Mouse (Mus musculus): ENCODE data around the gene Cxcr6. TPM values are rescaled to one million over a fixed set of nuclear protein-coding genes. Genes with fewer than 3 reads are reported as not detected.
"Not testable (repeated sequence)": the region's sequence is repeated elsewhere in the genome, so short reads cannot be mapped to it uniquely, and the experiment has no call there.

Gene Cxcr6
- polyA plus RNA-seq (2015; fragmentation: Nextera tagmentation; extraction: Ambion mirVana) = 0.55 and 0.56 TPM in 2 replicates

- no peaks in the 10 kb centered on the region for H3K9me3 ChIP-seq (replicated peaks)
- H3K36me3 ChIP-seq = peaks cover 21% of the 10 kb centered on the region
- H3K27me3 ChIP-seq = no peaks in the 10 kb centered on the region
- no peak within 1 kb of the TSS for H3K9ac ChIP-seq
- 87% methylated on average over 5 of the region's 5 CpGs for WGBS
- no peaks in the 10 kb centered on the region for H3K4me1 ChIP-seq
- no peak within 1 kb of the TSS for H3K4me2 ChIP-seq (replicated peaks)
- ATAC-seq (ENCODE audit: insufficient number of reproducible peaks, low FRiP score, low TSS enrichment, low read depth) = no peak
- H3K4me3 ChIP-seq (replicated peaks) = no peak within 1 kb of the TSS
- no peak within 1 kb of the TSS for H3K27ac ChIP-seq (replicated peaks)
These were observed at the start of gene Cxcr6 for GRCm38 (mm10) chr9:123806267-123806666. Gene Cxcr6, plus strand, starts transcription at chr9:123806475.

- Histone ChIP-seq H3K27me3 (no peaks in the 10 kb centered on the region), H3K4me1 (no peaks in the 10 kb centered on the region), H3K4me2 (replicated peaks) (no peak overlapping the region), H3K36me3 (no peaks in the 10 kb centered on the region), H3K27ac (replicated peaks) (no peak overlapping the region), H3K4me3 (replicated peaks) (no peak overlapping the region), H3K9me3 (replicated peaks) (no peaks in the 10 kb centered on the region), H3K9ac (no peak overlapping the region)
- WGBS = 67% methylated on average over 3 of the region's 3 CpGs
- no peak for ATAC-seq (ENCODE audit: insufficient number of reproducible peaks, low FRiP score, low TSS enrichment, low read depth)
These were observed 49.5 kb upstream of the Cxcr6 start for GRCm38 (mm10) chr9:123756752-123757151.

GRCm38 (mm10) chr9:123757326-123757725 is 48.9 kb upstream of the Cxcr6 start:
- Histone ChIP-seq H3K9ac (no peak overlapping the region), H3K27ac (replicated peaks) (no peak overlapping the region), H3K36me3 (no peaks in the 10 kb centered on the region), H3K4me2 (replicated peaks) (no peak overlapping the region), H3K4me3 (replicated peaks) (no peak overlapping the region), H3K4me1 (no peaks in the 10 kb centered on the region), H3K27me3 (no peaks in the 10 kb centered on the region), H3K9me3 (replicated peaks) (no peaks in the 10 kb centered on the region)
- WGBS = 39% methylated on average over 2 of the region's 2 CpGs
- no peak for ATAC-seq (ENCODE audit: insufficient number of reproducible peaks, low FRiP score, low TSS enrichment, low read depth)

- 76% methylated on average over 1 of the region's 1 CpGs for WGBS
- Histone ChIP-seq H3K36me3 (no peaks in the 10 kb centered on the region), H3K27me3 (no peaks in the 10 kb centered on the region)
These were observed 48.1 kb upstream of the Cxcr6 start for GRCm38 (mm10) chr9:123758156-123758555.

GRCm38 (mm10) chr9:123758645-123759044 is 47.6 kb upstream of the Cxcr6 start:
- Histone ChIP-seq H3K4me3 (replicated peaks) (no peak overlapping the region), H3K36me3 (no peaks in the 10 kb centered on the region), H3K4me2 (replicated peaks) (no peak overlapping the region), H3K27ac (replicated peaks) (no peak overlapping the region), H3K27me3 (no peaks in the 10 kb centered on the region), H3K4me1 (0 out of 2 replicates have a peak, but pooled peaks cover 4% of the 10 kb centered on the region), H3K9me3 (replicated peaks) (no peaks in the 10 kb centered on the region), H3K9ac (no peak overlapping the region)
- no peak for ATAC-seq (ENCODE audit: insufficient number of reproducible peaks, low FRiP score, low TSS enrichment, low read depth)
- 76% methylated on average over 4 of the region's 4 CpGs for WGBS

More at GRCm38 (mm10) chr9:123758156-123758555, 48.1 kb upstream of the Cxcr6 start:
- H3K4me1 ChIP-seq = 0 out of 2 replicates have a peak, but pooled peaks cover 4% of the 10 kb centered on the region
- H3K27ac ChIP-seq (replicated peaks) = no peak overlapping the region
- no peak overlapping the region for H3K4me3 ChIP-seq (replicated peaks)
- ATAC-seq (ENCODE audit: insufficient number of reproducible peaks, low FRiP score, low TSS enrichment, low read depth) = no peak
- no peak overlapping the region for H3K4me2 ChIP-seq (replicated peaks)
- H3K9ac ChIP-seq = no peak overlapping the region
- no peaks in the 10 kb centered on the region for H3K9me3 ChIP-seq (replicated peaks)

GRCm38 (mm10) chr9:123760806-123761205 is 45.5 kb upstream of the Cxcr6 start:
- Histone ChIP-seq H3K27ac (replicated peaks) (no peak overlapping the region), H3K4me2 (replicated peaks) (no peak overlapping the region), H3K4me1 (0 out of 2 replicates have a peak, but pooled peaks cover 4% of the 10 kb centered on the region), H3K9ac (no peak overlapping the region), H3K36me3 (no peaks in the 10 kb centered on the region), H3K27me3 (no peaks in the 10 kb centered on the region), H3K4me3 (replicated peaks) (no peak overlapping the region), H3K9me3 (replicated peaks) (no peaks in the 10 kb centered on the region)
- ATAC-seq (ENCODE audit: insufficient number of reproducible peaks, low FRiP score, low TSS enrichment, low read depth) = no peak
- 64% methylated on average over 3 of the region's 3 CpGs for WGBS

GRCm38 (mm10) chr9:123762886-123763285 is 43.4 kb upstream of the Cxcr6 start:
- ATAC-seq (ENCODE audit: insufficient number of reproducible peaks, low FRiP score, low TSS enrichment, low read depth) = no peak
- Histone ChIP-seq H3K27ac (replicated peaks) (no peak overlapping the region), H3K4me2 (replicated peaks) (no peak overlapping the region), H3K4me1 (0 out of 2 replicates have a peak, but pooled peaks cover 4% of the 10 kb centered on the region), H3K9ac (no peak overlapping the region), H3K9me3 (replicated peaks) (no peaks in the 10 kb centered on the region), H3K27me3 (no peaks in the 10 kb centered on the region), H3K4me3 (replicated peaks) (no peak overlapping the region), H3K36me3 (no peaks in the 10 kb centered on the region)
- 64% methylated on average over 4 of the region's 4 CpGs for WGBS

- H3K9me3 ChIP-seq (replicated peaks) = no peaks in the 10 kb centered on the region
- H3K27me3 ChIP-seq = no peaks in the 10 kb centered on the region
- H3K4me3 ChIP-seq (replicated peaks) = no peak overlapping the region
- WGBS = 75% methylated on average over 3 of the region's 3 CpGs
- H3K27ac ChIP-seq (replicated peaks) = no peak overlapping the region
- ATAC-seq (ENCODE audit: insufficient number of reproducible peaks, low FRiP score, low TSS enrichment, low read depth) = no peak
- 0 out of 2 replicates have a peak, but pooled peaks cover 4% of the 10 kb centered on the region for H3K4me1 ChIP-seq
- no peak overlapping the region for H3K4me2 ChIP-seq (replicated peaks)
- no peak overlapping the region for H3K9ac ChIP-seq
- H3K36me3 ChIP-seq = no peaks in the 10 kb centered on the region
These were observed 42.5 kb upstream of the Cxcr6 start for GRCm38 (mm10) chr9:123763771-123764170.

- Histone ChIP-seq H3K9ac (no peak overlapping the region), H3K4me2 (replicated peaks) (no peak overlapping the region)
- 81% methylated on average over 3 of the region's 3 CpGs for WGBS
These were observed 39.3 kb upstream of the Cxcr6 start for GRCm38 (mm10) chr9:123766996-123767395.

GRCm38 (mm10) chr9:123768443-123768842 is 37.8 kb upstream of the Cxcr6 start:
- Histone ChIP-seq H3K4me1 (0 out of 2 replicates have a peak, but pooled peaks cover 6% of the 10 kb centered on the region), H3K27ac (replicated peaks) (no peak overlapping the region), H3K4me3 (replicated peaks) (no peak overlapping the region), H3K27me3 (no peaks in the 10 kb centered on the region), H3K4me2 (replicated peaks) (no peak overlapping the region), H3K9ac (no peak overlapping the region), H3K9me3 (replicated peaks) (no peaks in the 10 kb centered on the region), H3K36me3 (no peaks in the 10 kb centered on the region)
- no peak for ATAC-seq (ENCODE audit: insufficient number of reproducible peaks, low FRiP score, low TSS enrichment, low read depth)
- 76% methylated on average over 1 of the region's 1 CpGs for WGBS

More at GRCm38 (mm10) chr9:123766996-123767395, 39.3 kb upstream of the Cxcr6 start:
- Histone ChIP-seq H3K4me1 (0 out of 2 replicates have a peak, but pooled peaks cover 9% of the 10 kb centered on the region), H3K27me3 (no peaks in the 10 kb centered on the region), H3K27ac (replicated peaks) (no peak overlapping the region), H3K9me3 (replicated peaks) (no peaks in the 10 kb centered on the region), H3K36me3 (no peaks in the 10 kb centered on the region), H3K4me3 (replicated peaks) (no peak overlapping the region)
- no peak for ATAC-seq (ENCODE audit: insufficient number of reproducible peaks, low FRiP score, low TSS enrichment, low read depth)

- H3K4me1 ChIP-seq = 0 out of 2 replicates have a peak, but pooled peaks cover 6% of the 10 kb centered on the region
- no peak overlapping the region for H3K4me3 ChIP-seq (replicated peaks)
- H3K9ac ChIP-seq = no peak overlapping the region
- no peaks in the 10 kb centered on the region for H3K36me3 ChIP-seq
- peak overlapping the region; percentile 69 for H3K27ac ChIP-seq (replicated peaks)
- no peak overlapping the region for H3K4me2 ChIP-seq (replicated peaks)
- H3K9me3 ChIP-seq (replicated peaks) = no peaks in the 10 kb centered on the region
- no peak for ATAC-seq (ENCODE audit: insufficient number of reproducible peaks, low FRiP score, low TSS enrichment, low read depth)
- WGBS = 52% methylated on average over 6 of the region's 6 CpGs
- no peaks in the 10 kb centered on the region for H3K27me3 ChIP-seq
These were observed 36.7 kb upstream of the Cxcr6 start for GRCm38 (mm10) chr9:123769532-123769931.

- 32% methylated on average over 2 of the region's 2 CpGs for WGBS
- H3K36me3 ChIP-seq = not testable (repeated sequence)
These were observed 33.0 kb upstream of the Cxcr6 start for GRCm38 (mm10) chr9:123773299-123773698.

More at GRCm38 (mm10) chr9:123773299-123773698, 33.0 kb upstream of the Cxcr6 start:
- not testable (repeated sequence) for H3K4me3 ChIP-seq (replicated peaks); H3K27me3 ChIP-seq; H3K4me2 ChIP-seq (replicated peaks); ATAC-seq (ENCODE audit: insufficient number of reproducible peaks, low FRiP score, low TSS enrichment, low read depth); H3K27ac ChIP-seq (replicated peaks); H3K9ac ChIP-seq; H3K4me1 ChIP-seq; H3K9me3 ChIP-seq (replicated peaks)
